Mouse (Mus musculus) stomach, embryonic 16.5 days (tissue): ENCODE measurements around the gene Mark3. TPM values are rescaled to one million over a fixed set of nuclear protein-coding genes. Genes with fewer than 3 reads are reported as not detected.
A peak's percentile ranks its signal among the peaks of the same experiment; 100 is the strongest.

Experiments used
- ATAC-seq: fragments of 200-750 bp; cut with Nextera tagmentation; 2 replicates; pipeline ENCODE4 v1.8.0; 2017; ENCODE audit warnings: moderate number of reproducible peaks, moderate TSS enrichment; ENCODE audit not compliant: insufficient read depth, low FRiP score
- H3K27ac ChIP-seq: fragments of 300-500 bp; sonication (generic); 2 replicates; pipeline ENCODE4 v1.5.1; 2014; ENCODE audit warnings: low read length
- H3K27me3 ChIP-seq: fragments of 300-500 bp; sonication (generic); 2 replicates; pipeline ENCODE4 v1.6.1; 2014; ENCODE audit warnings: low read length, control low read depth, mixed read lengths; ENCODE audit not compliant: control insufficient read depth, insufficient read depth
- H3K36me3 ChIP-seq: fragments of 300-500 bp; sonication (generic); 2 replicates; pipeline ENCODE4 v1.6.1; 2014; ENCODE audit warnings: low read length; ENCODE audit not compliant: control insufficient read depth, insufficient read depth
- H3K4me1 ChIP-seq: fragments of 300-500 bp; sonication (generic); 2 replicates; pipeline ENCODE4 v1.6.1; 2014; ENCODE audit warnings: low read length, control low read depth, mixed read lengths; ENCODE audit not compliant: control insufficient read depth, insufficient read depth
- H3K4me2 ChIP-seq: fragments of 300-500 bp; sonication (generic); 2 replicates; pipeline ENCODE4 v1.6.1; 2014; ENCODE audit warnings: low read depth, low read length, mixed read lengths
- H3K4me3 ChIP-seq: fragments of 300-500 bp; sonication (generic); replicated peaks from 2 replicates; pipeline ENCODE4 v1.5.1; 2014; ENCODE audit warnings: mild to moderate bottlenecking, low read length
- H3K9ac ChIP-seq: fragments of 300-500 bp; sonication (generic); 2 replicates; pipeline ENCODE4 v1.6.1; 2014; ENCODE audit warnings: low read length
- H3K9me3 ChIP-seq: fragments of 300-500 bp; sonication (generic); replicated peaks from 2 replicates; pipeline ENCODE4 v1.6.1; 2016; ENCODE audit warnings: low read length, control low read depth; ENCODE audit not compliant: control insufficient read depth
- WGBS: fragments of 180-500 bp; shearing (Covaris S2); extraction: QIAGEN DNeasy Blood & Tissue Kit; methylation state at CpG from one replicate; pipeline ENCODE4 v1.1.7; 2014; 5-methylcytosine and 5-hydroxymethylcytosine counted together
- polyA plus RNA-seq: library from polyadenylated mRNA; unstranded; fragments of >200 nt; fragmentation: Nextera tagmentation; extraction: Ambion mirVana; gene quantifications from 2 replicates; pipeline ENCODE4 v1.2.1, GENCODE M21; 2015

The Mark3 gene
- polyA plus RNA-seq, 1 experiment from 2014 or later: 20.1 TPM

DNA sequence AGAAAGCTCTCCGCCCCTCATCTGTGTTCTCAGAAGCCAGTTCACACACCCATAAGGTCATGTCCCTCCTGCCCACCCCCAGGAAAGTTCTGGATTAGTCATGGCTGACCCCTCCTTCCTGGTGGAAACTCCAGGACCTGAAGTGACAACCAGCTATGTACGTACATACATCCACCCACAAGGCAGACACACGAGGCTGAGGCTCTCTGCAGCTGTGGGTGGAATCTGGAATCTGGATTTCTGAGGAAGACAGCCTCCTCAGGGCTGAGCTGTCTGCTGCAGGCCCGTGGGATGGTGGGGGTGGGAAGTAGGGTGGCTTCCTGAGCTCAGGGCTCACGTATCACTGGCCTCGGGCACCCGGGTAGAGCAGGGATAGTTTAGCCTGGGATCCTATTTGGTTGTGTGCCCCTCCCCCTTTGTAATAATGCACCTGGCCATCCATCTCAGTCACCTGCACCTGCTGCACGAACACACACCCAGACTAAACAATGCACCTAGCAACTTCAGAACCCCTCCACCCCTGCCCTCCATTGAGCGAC, 126.7 kb downstream of the Mark3 start:
- Histone ChIP-seq H3K4me2 (no peak overlapping the region), H3K27ac (no peak overlapping the region), H3K27me3 (no peaks in the 10 kb centered on the region), H3K9me3 (no peaks in the 10 kb centered on the region), H3K36me3 (no peaks in the 10 kb centered on the region), H3K4me3 (no peak overlapping the region), H3K4me1 (peaks cover 18% of the 10 kb centered on the region), H3K9ac (no peak overlapping the region)
- no peak for ATAC-seq
- WGBS: 39% methylated on average over 9 of the region's 9 CpGs

DNA sequence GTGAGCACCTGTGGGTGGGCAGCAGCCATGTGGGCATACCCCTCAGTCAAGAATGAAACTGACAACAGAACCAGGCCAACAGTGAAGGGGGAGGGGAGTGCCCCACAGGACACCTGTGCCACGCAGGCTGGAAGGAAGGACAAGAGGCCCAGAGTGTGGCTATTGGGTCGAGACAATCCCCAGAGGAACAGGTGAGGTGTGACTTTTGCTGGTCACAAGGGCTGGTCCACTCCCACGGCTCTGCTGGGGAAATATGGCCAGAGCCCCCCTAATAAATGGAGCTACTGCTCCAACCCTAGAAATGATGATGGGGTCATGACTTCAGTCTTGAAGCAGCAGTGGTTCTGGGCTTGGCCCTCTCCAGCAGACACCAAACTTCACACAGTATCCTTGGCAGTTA, 129.0 kb downstream of the Mark3 start:
- H3K9me3 ChIP-seq: no peaks in the 10 kb centered on the region
- no peaks in the 10 kb centered on the region for H3K27me3 ChIP-seq
- H3K9ac ChIP-seq: no peak overlapping the region
- no peak overlapping the region for H3K27ac ChIP-seq
- H3K4me3 ChIP-seq: no peak overlapping the region
- no peaks in the 10 kb centered on the region for H3K36me3 ChIP-seq
- H3K4me1 ChIP-seq: peaks cover 20% of the 10 kb centered on the region
- no peak overlapping the region for H3K4me2 ChIP-seq
- WGBS: 75% methylated on average over 3 of the region's 3 CpGs
- ATAC-seq: no peak

DNA sequence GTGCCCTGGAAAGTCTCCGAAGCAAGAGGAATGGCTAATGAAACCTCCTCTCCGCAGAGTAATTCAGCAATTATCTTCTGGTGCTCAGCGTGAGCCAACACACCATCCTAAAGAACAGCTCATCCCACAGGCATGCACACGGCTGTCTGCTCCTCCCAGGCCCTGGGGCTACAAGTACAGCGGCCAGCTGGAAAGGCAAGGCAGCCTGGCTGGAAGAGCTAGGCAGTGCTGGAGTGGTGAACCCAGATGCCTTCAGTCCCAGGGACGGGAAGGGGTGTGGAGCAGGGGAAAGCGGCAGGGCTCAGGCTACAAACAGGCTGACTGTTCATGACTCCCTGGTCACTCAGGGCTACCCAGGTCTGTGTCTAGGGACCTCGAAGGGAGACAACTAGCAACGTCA, 130.3 kb downstream of the Mark3 start:
- H3K4me1 ChIP-seq: peaks cover 20% of the 10 kb centered on the region
- peaks cover 8% of the 10 kb centered on the region; the same call in 1 of the 2 replicates for H3K36me3 ChIP-seq
- H3K27me3 ChIP-seq: no peaks in the 10 kb centered on the region
- peak overlapping the region; percentile 52 for H3K9ac ChIP-seq
- peak; percentile 68 for ATAC-seq
- H3K4me2 ChIP-seq: no peak overlapping the region
- H3K4me3 ChIP-seq: no peak overlapping the region
- H3K9me3 ChIP-seq: no peaks in the 10 kb centered on the region
- 31% methylated on average over 9 of the region's 9 CpGs for WGBS
- peak overlapping the region; percentile 79 for H3K27ac ChIP-seq

DNA sequence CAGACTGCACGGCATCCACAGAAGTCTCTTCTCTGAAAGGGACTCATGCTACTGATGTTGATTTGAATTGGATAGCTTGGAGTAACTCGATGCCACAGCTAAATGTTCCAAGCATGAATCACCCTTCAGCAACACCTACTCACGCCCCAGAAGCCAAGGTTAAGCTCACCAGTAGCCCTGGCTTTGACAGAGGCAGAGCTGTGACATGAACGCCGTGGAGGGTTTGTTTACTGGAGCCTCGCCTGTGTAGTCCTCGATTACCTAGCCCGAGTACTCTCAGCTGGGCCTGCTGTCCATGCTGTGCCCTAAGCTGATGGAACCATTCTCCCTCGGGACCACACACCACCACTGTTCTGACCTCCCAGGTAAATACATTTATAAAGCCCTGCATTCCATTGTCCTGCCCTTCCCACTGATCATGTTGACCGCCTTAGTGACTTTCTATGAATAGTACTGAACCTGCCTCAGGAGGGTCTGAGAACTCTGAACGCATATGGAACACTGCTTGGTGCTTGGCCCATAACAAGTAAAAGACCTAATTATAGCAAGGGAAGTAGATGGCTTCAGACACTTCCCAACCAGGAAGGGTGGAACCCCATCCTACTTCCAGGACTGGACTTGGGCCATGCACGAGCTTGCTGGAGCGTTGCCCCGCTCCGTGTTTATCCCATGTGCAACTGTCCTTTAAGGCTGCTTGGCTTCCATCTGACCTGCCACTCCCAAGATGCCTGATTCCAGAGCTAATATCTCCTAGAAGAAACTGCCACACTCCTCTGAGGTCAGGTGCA, 131.1 kb downstream of the Mark3 start:
- no peak overlapping the region for H3K4me2 ChIP-seq
- H3K4me3 ChIP-seq: no peak overlapping the region
- H3K9me3 ChIP-seq: no peaks in the 10 kb centered on the region
- 32% methylated on average over 15 of the region's 15 CpGs for WGBS
- peaks cover 20% of the 10 kb centered on the region for H3K4me1 ChIP-seq
- H3K27me3 ChIP-seq: no peaks in the 10 kb centered on the region
- peak overlapping the region; percentile 79 for H3K27ac ChIP-seq
- H3K9ac ChIP-seq: peak overlapping the region; percentile 25
- peak; percentile 30; the same call in 1 of the 2 replicates for ATAC-seq
- H3K36me3 ChIP-seq: peaks cover 11% of the 10 kb centered on the region; the same call in 1 of the 2 replicates

Other genes with a start within 250 kb of the Mark3 start
- gene Cdc42bpb, start 196.8 kb upstream of the Mark3 start, polyA plus RNA-seq: 29.3 and 32.9 TPM in 2 replicates
- gene Lbhd2, start 167.7 kb upstream of the Mark3 start, polyA plus RNA-seq: 1.4 and 1.6 TPM in 2 replicates
- gene Exoc3l4, start 157.5 kb upstream of the Mark3 start, polyA plus RNA-seq: 9.0 and 9.6 TPM in 2 replicates
- gene Tnfaip2, start 132.1 kb upstream of the Mark3 start, polyA plus RNA-seq: 11.2 and 12.8 TPM in 2 replicates
- 12.9 and 15.2 TPM in 2 replicates for gene Gm266, start 88.7 kb upstream of the Mark3 start, polyA plus RNA-seq
- 402 and 438 TPM in 2 replicates for gene Eif5, start 36.5 kb upstream of the Mark3 start, polyA plus RNA-seq
- 698 and 764 TPM in 2 replicates for gene Ckb, start 97.8 kb downstream of the Mark3 start, polyA plus RNA-seq
- gene Trmt61a, start 103.6 kb downstream of the Mark3 start, polyA plus RNA-seq: 9.7 and 10.4 TPM in 2 replicates
- gene Bag5, start 138.7 kb downstream of the Mark3 start, polyA plus RNA-seq: 49.3 and 51.6 TPM in 2 replicates
- gene Apopt1, start 138.7 kb downstream of the Mark3 start, polyA plus RNA-seq: 43.0 and 47.0 TPM in 2 replicates
- 90.8 and 96.1 TPM in 2 replicates for gene Klc1, start 184.3 kb downstream of the Mark3 start, polyA plus RNA-seq
- 6.9 and 9.9 TPM in 2 replicates for gene Xrcc3, start 239.3 kb downstream of the Mark3 start, polyA plus RNA-seq
- 131 and 137 TPM in 2 replicates for gene Zfyve21, start 239.6 kb downstream of the Mark3 start, polyA plus RNA-seq